Mouse (Mus musculus) heart, adult 2 months (tissue): ENCODE measurements around the gene Tm7sf3. TPM values are rescaled to one million over a fixed set of nuclear protein-coding genes. Genes with fewer than 3 reads are reported as not detected.
A peak's percentile ranks its signal among the peaks of the same experiment; 100 is the strongest.

Source experiments
- DNase-seq, 2 experiments: peaks; one replicate each; pipeline ENCODE4 v3.0.0; 2021
- H3K27ac ChIP-seq: fragments of 200-600 bp; 2 replicates; pipeline ENCODE4 v1.8.1; 2022
- H3K27me3 ChIP-seq: fragments of 200-500 bp; 2 replicates; pipeline ENCODE4 v1.6.1; 2012; ENCODE audit warnings: mild to moderate bottlenecking, low read length, inconsistent platforms, mixed read lengths; ENCODE audit not compliant: control insufficient read depth, insufficient read depth
- H3K36me3 ChIP-seq: fragments of 200-500 bp; 2 replicates; pipeline ENCODE4 v1.6.1; 2012; ENCODE audit warnings: low read length, inconsistent platforms; ENCODE audit not compliant: control insufficient read depth, insufficient read depth
- H3K4me1 ChIP-seq: fragments of 200-500 bp; 2 replicates; pipeline ENCODE4 v1.6.1; 2011; ENCODE audit warnings: low read length; ENCODE audit not compliant: control insufficient read depth, insufficient read depth
- H3K4me3 ChIP-seq: fragments of 200-600 bp; 2 replicates; pipeline ENCODE4 v1.8.1; 2022
- H3K79me2 ChIP-seq: fragments of 200-500 bp; replicated peaks from 2 replicates; pipeline ENCODE4 v1.6.1; 2012; ENCODE audit warnings: mild to moderate bottlenecking, inconsistent platforms, low read length, moderate library complexity, mixed read lengths; ENCODE audit not compliant: control insufficient read depth, insufficient read depth
- H3K9ac ChIP-seq: fragments of 200-500 bp; 2 replicates; pipeline ENCODE4 v1.6.1; 2012; ENCODE audit warnings: low read depth, mild to moderate bottlenecking, control low read depth, inconsistent platforms, low read length, mixed read lengths
- CTCF ChIP-seq: fragments of 200-600 bp; IDR thresholded peaks from 2 replicates; pipeline ENCODE4 v1.8.1; 2022; ENCODE audit warnings: antibody characterized with exemption, mild to moderate bottlenecking, moderate library complexity
- EP300 ChIP-seq: fragments of 200-500 bp; IDR thresholded peaks from 2 replicates; pipeline ENCODE4 v1.6.1; 2011; ENCODE audit warnings: low read depth, low read length, control low read depth; ENCODE audit not compliant: insufficient read depth
- POLR2A ChIP-seq: fragments of 200-500 bp; IDR thresholded peaks from 2 replicates; pipeline ENCODE4 v1.6.1; 2011; ENCODE audit warnings: mild to moderate bottlenecking, low read depth, low read length, control low read depth; ENCODE audit not compliant: insufficient read depth
- WGBS: fragments of 180-500 bp; shearing (Covaris S2); methylation state at CpG from one replicate; pipeline ENCODE4 v1.1.7; 2018; 5-methylcytosine and 5-hydroxymethylcytosine counted together
- intact Hi-C: fragments of 180-260 bp; cut with DNase I; formaldehyde crosslinking; loops from one replicate; pipeline ENCODE4 v1.15.1; 2025
- polyA plus RNA-seq: library from polyadenylated mRNA; depleted of rRNA; stranded (reverse); fragments of >200 nt; gene quantifications from 2 replicates; pipeline ENCODE4 v1.2.3, GENCODE M21; 2012
- total RNA-seq, 2 experiments: library from RNA; stranded (reverse); gene quantifications; 2 replicates each; pipeline ENCODE4 v1.2.3; 2021

The Tm7sf3 gene
- total and polyA plus RNA-seq, 3 experiments, result 9.7 to 18.0 (median 14.6) TPM

- intact Hi-C loops, result loop anchor here (2.0 to 5.0 kb wide), 2 partner anchors 66 to 79 kb away; partner anchors contain the start of genes Fgfr1op2, Ints13 and Stk38l
- Histone ChIP-seq H3K9ac (peak overlapping the region; percentile 83), H3K27me3 (no peaks in the 10 kb centered on the region), H3K79me2 (no peaks in the 10 kb centered on the region), H3K27ac (peak overlapping the region; percentile 93), H3K36me3 (no peaks in the 10 kb centered on the region; the same call in 1 of the 2 replicates), H3K4me3 (peak overlapping the region; percentile 87), H3K4me1 (peaks cover 3% of the 10 kb centered on the region)
- no peak for DNase-seq
- no peak for TF ChIP-seq POLR2A
- TF ChIP-seq CTCF, result no peak
- TF ChIP-seq EP300, result no peak
- WGBS, result 13% methylated on average over 11 of the region's 11 CpGs
Measured at GRCm38 (mm10) chr6:146643184-146643570, 553 bp upstream of the Tm7sf3 start.

DNA sequence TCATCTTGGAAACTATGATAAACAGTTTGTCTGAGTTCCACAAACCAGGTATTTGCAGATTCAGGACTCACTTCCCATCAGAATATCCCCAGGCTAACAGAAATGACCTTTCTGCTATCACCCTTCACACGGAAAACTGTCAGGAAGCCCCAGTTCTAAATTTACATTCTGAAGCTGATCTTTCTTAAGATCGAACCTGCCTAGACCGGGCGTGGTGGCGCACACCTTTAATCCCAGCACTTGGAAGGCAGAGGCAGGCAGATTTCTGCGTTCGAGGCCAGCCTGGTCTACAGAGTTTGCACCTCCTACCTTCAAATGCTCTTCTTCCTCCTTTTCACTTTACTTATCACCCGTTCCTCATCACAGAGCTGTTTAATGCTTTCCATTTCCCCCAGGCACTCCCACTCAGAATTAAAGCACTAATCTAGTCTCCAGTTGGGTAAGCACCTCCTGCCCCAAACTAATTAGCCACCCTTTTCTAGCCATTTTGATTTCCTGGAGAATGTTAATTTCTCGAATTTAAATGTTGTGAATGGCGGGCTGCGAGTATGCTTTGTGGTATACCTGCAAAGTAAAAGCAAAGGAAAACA lies 908 bp downstream of the Tm7sf3 start:
- DNase-seq, result no peak
- H3K27ac ChIP-seq, result peak overlapping the region; percentile 93
- peak overlapping the region; percentile 87 for H3K4me3 ChIP-seq
- intact Hi-C loops, result loop anchor here (2.0 to 5.0 kb wide), 2 partner anchors 65 to 81 kb away; partner anchors contain the start of genes Fgfr1op2, Ints13 and Stk38l
- no peaks in the 10 kb centered on the region; the same call in 1 of the 2 replicates for H3K36me3 ChIP-seq
- no peaks in the 10 kb centered on the region for H3K27me3 ChIP-seq
- H3K79me2 ChIP-seq, result no peaks in the 10 kb centered on the region
- H3K9ac ChIP-seq, result no peak overlapping the region
- TF ChIP-seq POLR2A (no peak), CTCF (no peak), EP300 (no peak)
- WGBS, result 60% methylated on average over 11 of the region's 11 CpGs
- H3K4me1 ChIP-seq, result peaks cover 3% of the 10 kb centered on the region

GRCm38 (mm10) chr6:146640991-146641390 lies 1.6 kb downstream of the Tm7sf3 start:
- Histone ChIP-seq H3K79me2 (no peaks in the 10 kb centered on the region), H3K36me3 (no peaks in the 10 kb centered on the region; the same call in 1 of the 2 replicates), H3K9ac (no peak overlapping the region), H3K4me1 (peaks cover 3% of the 10 kb centered on the region), H3K27me3 (no peaks in the 10 kb centered on the region), H3K4me3 (no peak overlapping the region), H3K27ac (no peak overlapping the region)
- no peak for DNase-seq
- TF ChIP-seq EP300 (no peak), CTCF (no peak), POLR2A (no peak)
- WGBS, result 79% methylated on average over 6 of the region's 6 CpGs
- intact Hi-C loops, result loop anchor here (5.0 kb wide), 1 partner anchor 81 kb away; the partner anchor contains the start of gene Stk38l

DNA sequence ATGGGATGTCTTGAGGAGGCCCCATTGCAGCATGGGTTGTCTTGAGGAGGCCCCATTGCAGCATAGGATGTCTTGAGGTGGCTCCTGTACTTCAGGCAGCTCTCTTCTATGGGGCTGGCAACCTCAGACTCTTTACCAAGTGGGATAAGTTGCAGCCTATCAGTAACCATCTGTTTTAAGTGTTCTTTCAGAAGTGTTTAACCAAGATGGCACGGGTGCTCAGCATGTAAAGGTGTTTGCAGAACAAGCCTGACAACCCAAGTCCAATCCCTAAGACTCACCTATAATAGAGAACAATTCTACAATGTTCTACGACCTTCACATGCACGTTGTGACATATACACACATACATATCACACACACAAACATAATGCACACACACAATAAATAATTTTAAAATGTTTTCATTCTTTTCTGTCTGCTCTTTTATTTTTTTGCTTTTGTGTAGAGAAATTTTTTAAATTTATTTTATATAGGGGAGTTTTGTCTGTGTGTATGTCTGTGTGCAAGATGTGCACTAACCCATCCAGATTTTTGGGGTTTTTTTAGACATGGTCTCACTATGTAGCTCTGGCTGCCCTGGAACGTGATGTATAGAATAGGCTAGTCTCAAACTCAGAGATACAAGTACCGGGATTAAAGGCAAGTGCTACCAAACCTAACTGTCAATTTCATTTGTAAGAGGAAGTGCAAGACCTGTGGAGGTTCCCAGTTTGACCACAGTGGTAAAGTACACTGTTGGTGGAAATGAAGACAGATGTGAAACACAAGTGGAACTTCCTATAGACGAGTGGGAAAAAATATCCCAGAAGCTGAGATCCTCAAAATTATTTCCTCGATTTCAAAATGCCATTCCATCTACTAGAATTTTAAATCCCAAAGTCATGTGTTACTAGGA lies 2.3 kb downstream of the Tm7sf3 start:
- no peak overlapping the region for H3K9ac ChIP-seq
- H3K36me3 ChIP-seq, result no peaks in the 10 kb centered on the region; the same call in 1 of the 2 replicates
- intact Hi-C loops, result loop anchor here (5.0 kb wide), 1 partner anchor 82 kb away; the partner anchor contains the start of gene Stk38l
- DNase-seq, result no peak
- TF ChIP-seq POLR2A, result no peak
- TF ChIP-seq EP300, result no peak
- no peak for TF ChIP-seq CTCF
- no peaks in the 10 kb centered on the region for H3K27me3 ChIP-seq
- H3K27ac ChIP-seq, result no peak overlapping the region
- 82% methylated on average over 7 of the region's 7 CpGs for WGBS
- H3K4me3 ChIP-seq, result no peak overlapping the region
- peaks cover 3% of the 10 kb centered on the region for H3K4me1 ChIP-seq
- H3K79me2 ChIP-seq, result no peaks in the 10 kb centered on the region

DNA sequence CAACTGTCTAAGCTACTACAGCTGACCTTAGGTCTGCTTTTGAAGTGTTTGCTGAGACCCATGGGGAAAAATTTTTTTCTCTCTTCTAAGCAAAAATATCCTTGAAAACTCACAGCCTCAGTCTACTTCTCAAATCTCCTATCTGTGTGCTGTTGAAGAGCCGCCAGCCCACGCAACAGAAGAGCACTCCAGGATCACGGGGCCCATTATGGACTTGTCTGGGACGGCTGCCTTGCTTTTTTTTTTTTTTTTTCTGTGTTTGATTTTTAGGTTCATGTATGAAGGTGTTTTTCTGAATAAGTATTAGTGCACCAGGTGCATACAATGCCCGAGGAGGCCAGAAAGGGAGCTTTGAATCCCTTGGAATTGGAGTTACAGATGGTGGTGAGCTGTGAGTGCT lies 6.1 kb downstream of the Tm7sf3 start:
- Histone ChIP-seq H3K4me1 (peaks cover 5% of the 10 kb centered on the region), H3K36me3 (no peaks in the 10 kb centered on the region), H3K9ac (no peak overlapping the region), H3K79me2 (no peaks in the 10 kb centered on the region), H3K27ac (no peak overlapping the region), H3K4me3 (no peak overlapping the region), H3K27me3 (no peaks in the 10 kb centered on the region)
- DNase-seq, result no peak
- no peak for TF ChIP-seq CTCF
- no peak for TF ChIP-seq EP300
- TF ChIP-seq POLR2A, result no peak
- WGBS, result 82% methylated on average over 5 of the region's 5 CpGs
- intact Hi-C loops, result no loop called here
